Mouse (Mus musculus) heart, embryonic 10.5 days (tissue): ENCODE results near the gene Ano2. TPM values are rescaled to one million over a fixed set of nuclear protein-coding genes. Genes with fewer than 3 reads are reported as not detected.

Source experiments
- DNase-seq: peaks from one replicate; pipeline ENCODE4 v3.0.0-alpha.2; 2017; ENCODE audit warnings: low spot score
- H3K27ac ChIP-seq: fragments of 300-500 bp; sonication (generic); 2 replicates; pipeline ENCODE4 v1.5.1; 2016; ENCODE audit warnings: mild to moderate bottlenecking
- H3K27me3 ChIP-seq: fragments of 300-500 bp; sonication (generic); 2 replicates; pipeline ENCODE4 v1.6.1; 2016; ENCODE audit warnings: mild to moderate bottlenecking; ENCODE audit not compliant: poor library complexity, insufficient read depth, severe bottlenecking
- H3K36me3 ChIP-seq: fragments of 300-500 bp; sonication (generic); 2 replicates; pipeline ENCODE4 v1.6.1; 2016; ENCODE audit warnings: mild to moderate bottlenecking, moderate library complexity
- H3K4me1 ChIP-seq: fragments of 300-500 bp; sonication (generic); 2 replicates; pipeline ENCODE4 v1.6.1; 2016; ENCODE audit warnings: mild to moderate bottlenecking
- H3K4me3 ChIP-seq: fragments of 300-500 bp; sonication (generic); 2 replicates; pipeline ENCODE4 v1.5.1; 2016; ENCODE audit warnings: mild to moderate bottlenecking, moderate library complexity
- H3K9me3 ChIP-seq: fragments of 300-500 bp; sonication (generic); 2 replicates; pipeline ENCODE4 v1.6.1; 2016; ENCODE audit warnings: mild to moderate bottlenecking, moderate library complexity
- WGBS: fragments of 180-500 bp; shearing (Covaris S2); methylation state at CpG from one replicate; pipeline ENCODE4 v1.1.7; 2016; 5-methylcytosine and 5-hydroxymethylcytosine counted together
- polyA plus RNA-seq: library from polyadenylated mRNA; unstranded; fragments of >200 nt; fragmentation: Nextera tagmentation; extraction: Ambion mirVana; gene quantifications from 2 replicates; pipeline ENCODE4 v1.2.1, GENCODE M21; 2016

Ano2 gene
- polyA plus RNA-seq, 1 experiment from 2014 or later = 0.38 TPM

DNA sequence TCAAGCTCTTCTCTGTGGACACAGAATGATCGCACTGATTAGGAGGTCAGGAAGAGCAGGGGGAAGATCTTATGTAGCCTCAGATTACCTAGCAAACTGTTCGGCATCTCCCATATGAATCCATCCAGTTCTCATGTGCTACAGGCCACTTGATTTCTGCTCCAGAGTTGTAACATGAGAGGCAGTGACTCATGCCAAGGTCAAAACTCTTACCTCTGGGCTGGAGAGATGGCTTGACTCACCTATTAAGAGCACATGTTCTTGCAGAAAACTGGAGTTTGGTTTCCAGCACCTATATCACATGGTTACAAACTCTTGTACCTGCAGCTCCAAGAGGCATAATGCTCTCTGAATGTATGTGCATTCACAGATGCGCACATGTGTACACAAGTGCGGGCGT, 289.4 kb downstream of the Ano2 start:
- H3K27ac ChIP-seq = no peak overlapping the region
- DNase-seq = no peak
- no peak overlapping the region for H3K4me3 ChIP-seq
- peaks cover 5% of the 10 kb centered on the region; the same call in 1 of the 2 replicates for H3K27me3 ChIP-seq
- peaks cover 8% of the 10 kb centered on the region for H3K4me1 ChIP-seq
- WGBS = 86% methylated on average over 5 of the region's 5 CpGs
- no peaks in the 10 kb centered on the region for H3K9me3 ChIP-seq
- H3K36me3 ChIP-seq = no peaks in the 10 kb centered on the region

DNA sequence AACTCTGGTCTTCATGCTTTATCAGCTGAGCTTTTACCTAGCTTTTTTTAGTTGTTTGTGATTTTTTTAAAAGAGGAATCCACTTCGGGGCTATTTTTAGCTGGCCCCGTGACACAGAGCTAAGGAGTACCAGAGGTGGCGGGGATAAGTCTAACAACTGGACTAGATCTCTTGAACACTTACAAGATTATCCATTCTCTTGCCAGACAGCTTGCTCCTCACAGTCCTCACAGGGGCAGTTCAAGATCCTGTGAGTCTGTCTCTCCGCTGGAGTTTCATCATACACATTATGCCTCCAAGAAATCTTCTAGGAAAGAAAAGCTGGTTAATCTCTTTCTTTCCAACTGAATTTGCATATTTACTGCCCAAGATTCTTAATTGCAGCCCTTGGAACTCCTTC, 293.8 kb downstream of the Ano2 start:
- peaks cover 5% of the 10 kb centered on the region; the same call in 1 of the 2 replicates for H3K27me3 ChIP-seq
- H3K27ac ChIP-seq = no peak overlapping the region
- H3K4me3 ChIP-seq = no peak overlapping the region
- WGBS = 44% methylated on average over 4 of the region's 4 CpGs
- H3K4me1 ChIP-seq = peaks cover 5% of the 10 kb centered on the region; the same call in 1 of the 2 replicates
- no peaks in the 10 kb centered on the region for H3K9me3 ChIP-seq
- no peak for DNase-seq
- no peaks in the 10 kb centered on the region for H3K36me3 ChIP-seq

GRCm38 (mm10) chr6:125992731-125993130, 302.5 kb downstream of the Ano2 start:
- no peaks in the 10 kb centered on the region for H3K9me3 ChIP-seq
- no peak overlapping the region for H3K4me3 ChIP-seq
- 36% methylated on average over 6 of the region's 6 CpGs for WGBS
- no peaks in the 10 kb centered on the region for H3K4me1 ChIP-seq
- DNase-seq = no peak
- H3K27ac ChIP-seq = no peak overlapping the region
- no peaks in the 10 kb centered on the region for H3K36me3 ChIP-seq
- H3K27me3 ChIP-seq = peaks cover 9% of the 10 kb centered on the region

- no peaks in the 10 kb centered on the region for H3K9me3 ChIP-seq
- H3K27me3 ChIP-seq = no peaks in the 10 kb centered on the region
- no peak for DNase-seq
- H3K27ac ChIP-seq = peak overlapping the region; percentile 71
- no peak overlapping the region for H3K4me3 ChIP-seq
- no peaks in the 10 kb centered on the region for H3K36me3 ChIP-seq
- WGBS = 19% methylated on average over 2 of the region's 2 CpGs
- peaks cover 60% of the 10 kb centered on the region for H3K4me1 ChIP-seq
Measured at GRCm38 (mm10) chr6:126001797-126002196, 311.6 kb downstream of the Ano2 start.

GRCm38 (mm10) chr6:126003002-126003742, 313.0 kb downstream of the Ano2 start:
- Histone ChIP-seq H3K27ac (peak overlapping the region; percentile 71), H3K4me3 (no peak overlapping the region), H3K36me3 (no peaks in the 10 kb centered on the region), H3K9me3 (no peaks in the 10 kb centered on the region), H3K4me1 (peaks cover 69% of the 10 kb centered on the region), H3K27me3 (no peaks in the 10 kb centered on the region)
- 20% methylated on average over 4 of the region's 4 CpGs for WGBS
- no peak for DNase-seq

- WGBS = 41% methylated on average over 6 of the region's 6 CpGs
- Histone ChIP-seq H3K4me1 (peaks cover 75% of the 10 kb centered on the region), H3K27ac (no peak overlapping the region), H3K27me3 (no peaks in the 10 kb centered on the region), H3K9me3 (no peaks in the 10 kb centered on the region), H3K4me3 (no peak overlapping the region), H3K36me3 (no peaks in the 10 kb centered on the region)
- DNase-seq = peak; percentile 83
Measured at GRCm38 (mm10) chr6:126006647-126007046, 316.4 kb downstream of the Ano2 start.

DNA sequence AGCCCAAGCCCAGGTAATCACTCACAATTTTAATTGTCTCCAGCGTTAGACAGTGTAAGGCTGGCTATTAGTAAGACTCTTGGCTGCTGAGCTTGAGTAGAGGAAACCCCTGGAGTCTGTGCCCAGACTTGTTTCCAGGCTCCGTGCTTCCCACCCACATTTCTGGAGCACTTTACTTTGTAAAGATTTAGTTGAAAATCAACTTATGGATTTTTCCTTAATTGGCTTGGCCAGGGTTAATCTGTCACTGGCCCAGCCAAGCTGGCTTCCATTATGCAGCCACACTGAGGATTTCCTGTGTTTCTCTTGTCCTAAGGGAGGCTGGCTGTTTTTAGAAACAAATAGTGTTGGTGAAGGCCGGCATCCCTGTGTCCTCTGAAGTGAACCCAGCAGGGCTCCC, 318.9 kb downstream of the Ano2 start:
- no peaks in the 10 kb centered on the region for H3K27me3 ChIP-seq
- no peak for DNase-seq
- no peaks in the 10 kb centered on the region for H3K36me3 ChIP-seq
- no peak overlapping the region for H3K4me3 ChIP-seq
- H3K9me3 ChIP-seq = no peaks in the 10 kb centered on the region
- H3K27ac ChIP-seq = peak overlapping the region; percentile 42
- WGBS = 47% methylated on average over 3 of the region's 3 CpGs
- H3K4me1 ChIP-seq = peaks cover 69% of the 10 kb centered on the region

DNA sequence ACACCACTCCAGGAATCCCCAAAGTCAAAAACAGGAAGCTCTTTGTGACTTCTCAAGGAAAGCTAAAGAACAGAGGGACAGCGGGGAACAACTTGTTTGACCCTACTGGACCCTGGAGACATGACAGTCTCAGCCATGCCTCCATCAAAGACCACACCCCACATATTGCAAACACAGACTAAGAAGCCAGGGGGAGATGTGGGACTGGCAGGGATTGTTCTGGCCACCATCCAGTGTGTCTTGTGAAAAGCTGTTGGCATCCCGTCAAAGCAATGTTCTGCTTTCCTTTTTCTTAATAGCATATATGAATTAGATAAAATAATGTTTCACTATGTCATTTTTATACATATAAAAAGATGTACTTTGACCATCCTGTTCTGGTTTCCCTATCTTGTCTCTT, 326.8 kb downstream of the Ano2 start:
- Histone ChIP-seq H3K36me3 (no peaks in the 10 kb centered on the region), H3K4me3 (no peak overlapping the region), H3K27me3 (no peaks in the 10 kb centered on the region; the same call in none of the 2 replicates), H3K9me3 (no peaks in the 10 kb centered on the region), H3K27ac (no peak overlapping the region), H3K4me1 (peaks cover 16% of the 10 kb centered on the region)
- WGBS = 72% methylated on average over 2 of the region's 2 CpGs
- no peak for DNase-seq

DNA sequence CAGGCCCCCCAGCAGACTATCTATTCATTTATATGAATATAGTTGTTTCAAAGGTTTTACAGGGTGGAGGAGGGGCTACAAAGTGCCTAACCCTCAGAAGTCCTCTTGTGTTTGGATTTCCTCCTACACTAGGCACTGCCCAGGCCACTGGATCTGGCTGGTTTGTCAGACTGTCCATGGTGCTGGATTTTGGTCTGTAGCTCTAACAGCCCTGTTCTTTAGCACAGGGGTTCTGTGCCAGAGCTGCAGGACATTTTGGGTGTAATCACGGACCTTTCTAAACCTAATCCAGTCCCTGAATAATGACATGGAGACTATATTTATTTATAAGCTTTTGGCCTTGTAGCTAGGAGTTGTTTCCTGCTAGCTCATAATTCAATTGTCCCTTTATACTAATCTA, 328.2 kb downstream of the Ano2 start:
- no peak overlapping the region for H3K4me3 ChIP-seq
- WGBS = 66% methylated on average over 1 of the region's 1 CpGs
- no peaks in the 10 kb centered on the region for H3K36me3 ChIP-seq
- no peak overlapping the region for H3K27ac ChIP-seq
- DNase-seq = no peak
- no peaks in the 10 kb centered on the region for H3K9me3 ChIP-seq
- 0 out of 2 replicates have a peak, but pooled peaks cover 2% of the 10 kb centered on the region for H3K4me1 ChIP-seq
- H3K27me3 ChIP-seq = no peaks in the 10 kb centered on the region; the same call in none of the 2 replicates

DNA sequence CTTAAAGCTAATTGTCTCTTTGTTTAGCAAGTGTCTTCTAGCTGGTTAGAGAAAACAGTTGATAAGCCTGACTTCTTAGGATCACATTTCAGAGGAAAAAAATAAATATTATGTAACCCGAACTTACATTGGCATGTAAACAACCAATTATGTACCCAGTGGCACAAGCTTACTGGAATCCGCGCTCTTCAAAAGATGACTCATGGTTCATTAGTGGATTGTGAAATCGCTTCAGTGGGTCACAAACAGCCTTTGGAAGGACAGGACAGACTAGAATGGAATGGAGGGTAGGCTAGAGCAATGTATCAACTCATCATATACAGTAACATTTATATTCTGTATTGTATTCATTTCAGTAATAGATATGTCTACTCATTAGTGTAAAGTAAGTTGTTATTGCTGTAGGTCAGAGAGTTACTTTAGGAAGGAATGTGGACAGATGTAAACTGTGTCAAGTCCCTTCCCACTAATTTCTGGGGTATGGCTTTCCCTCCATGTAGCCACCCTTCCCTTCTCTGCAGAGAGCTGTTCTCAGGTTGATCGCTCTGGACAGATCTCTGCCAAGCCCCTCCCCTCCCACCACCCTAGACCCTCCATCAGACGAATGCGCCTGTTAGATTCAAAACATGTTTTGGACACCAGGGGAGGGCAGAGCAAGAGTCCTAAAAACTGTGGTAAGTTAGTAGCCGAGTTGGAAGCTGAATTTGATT, 343.6 kb downstream of the Ano2 start:
- Histone ChIP-seq H3K27ac (peak overlapping the region; percentile 38; the same call in 1 of the 2 replicates), H3K36me3 (no peaks in the 10 kb centered on the region), H3K4me1 (peaks cover 21% of the 10 kb centered on the region), H3K4me3 (no peak overlapping the region), H3K27me3 (no peaks in the 10 kb centered on the region), H3K9me3 (no peaks in the 10 kb centered on the region)
- no peak for DNase-seq
- 73% methylated on average over 8 of the region's 8 CpGs for WGBS

DNA sequence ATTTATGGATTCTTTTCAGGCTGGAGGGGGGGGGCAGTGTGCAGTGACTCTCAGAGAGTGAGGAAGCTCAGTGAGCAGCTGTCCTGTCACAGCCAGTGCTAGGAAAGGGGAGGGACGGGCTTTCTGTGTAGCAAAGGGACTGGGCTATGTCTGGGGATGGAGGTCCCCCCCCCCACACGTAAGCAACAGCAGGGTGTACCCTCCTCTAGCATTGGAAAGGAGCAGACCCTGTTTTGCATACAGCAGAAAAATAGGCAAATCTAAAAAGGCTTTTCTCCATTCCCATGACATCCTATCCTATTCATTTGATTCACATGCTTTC, 344.1 kb downstream of the Ano2 start:
- Histone ChIP-seq H3K27ac (peak overlapping the region; percentile 38; the same call in 1 of the 2 replicates), H3K9me3 (no peaks in the 10 kb centered on the region), H3K4me1 (peaks cover 21% of the 10 kb centered on the region), H3K36me3 (no peaks in the 10 kb centered on the region), H3K27me3 (no peaks in the 10 kb centered on the region), H3K4me3 (no peak overlapping the region)
- no peak for DNase-seq
- WGBS = 40% methylated on average over 2 of the region's 2 CpGs

DNA sequence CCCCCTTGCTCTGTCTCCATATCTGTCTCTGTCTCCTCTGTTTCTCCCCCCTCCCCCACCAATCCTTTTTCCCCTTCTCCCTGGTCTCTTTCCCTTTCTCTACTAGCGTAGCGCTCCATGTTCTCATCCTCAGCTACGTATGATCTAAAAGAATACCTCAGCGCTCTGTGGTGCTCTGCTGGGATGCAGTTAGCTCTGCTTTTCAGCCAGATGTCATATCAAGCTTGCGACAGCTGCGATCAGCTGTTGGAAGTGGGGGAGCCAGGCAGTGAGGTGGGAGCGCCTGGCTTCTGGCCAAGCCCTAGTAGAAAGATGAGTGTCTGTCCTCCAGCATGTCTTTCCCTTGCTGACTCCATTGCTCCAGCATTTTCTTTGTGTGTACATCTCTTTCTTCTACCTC, 344.5 kb downstream of the Ano2 start:
- Histone ChIP-seq H3K9me3 (no peaks in the 10 kb centered on the region), H3K4me1 (peaks cover 21% of the 10 kb centered on the region), H3K36me3 (no peaks in the 10 kb centered on the region), H3K27me3 (no peaks in the 10 kb centered on the region), H3K4me3 (no peak overlapping the region), H3K27ac (peak overlapping the region; percentile 36; the same call in 1 of the 2 replicates)
- DNase-seq = no peak
- WGBS = 66% methylated on average over 7 of the region's 7 CpGs

DNA sequence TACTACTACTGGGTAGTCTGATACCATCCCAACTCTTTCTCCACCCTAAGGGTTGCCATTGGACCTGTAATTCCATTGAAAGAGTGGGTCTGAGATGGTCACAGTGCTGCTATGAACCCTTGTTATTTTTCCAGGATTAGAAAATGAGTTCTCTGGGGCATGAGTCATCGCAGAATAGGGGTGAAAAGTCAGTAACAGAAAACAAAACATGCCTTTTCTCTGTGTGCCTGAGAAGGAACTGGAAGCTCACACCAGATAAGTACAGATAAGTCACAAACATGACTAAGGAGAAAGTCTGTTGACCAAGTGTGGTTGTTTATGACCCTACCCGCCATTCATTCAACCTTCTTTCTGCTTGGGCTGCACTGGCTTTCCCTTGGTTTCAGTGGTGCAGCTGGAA, 345.4 kb downstream of the Ano2 start:
- 68% methylated on average over 2 of the region's 2 CpGs for WGBS
- no peak overlapping the region for H3K27ac ChIP-seq
- no peak for DNase-seq
- no peak overlapping the region for H3K4me3 ChIP-seq
- no peaks in the 10 kb centered on the region for H3K36me3 ChIP-seq
- no peaks in the 10 kb centered on the region for H3K9me3 ChIP-seq
- H3K4me1 ChIP-seq = peaks cover 21% of the 10 kb centered on the region
- H3K27me3 ChIP-seq = no peaks in the 10 kb centered on the region
